Mouse (Mus musculus) thymus, postnatal 10 days (tissue): Measurements from ENCODE around the gene Gpr137.
"Not testable (repeated sequence)": the region's sequence is repeated elsewhere in the genome, so short reads cannot be mapped to it uniquely, and the experiment has no call there.

ENCODE experiments used
- DNase-seq, 2 experiments: peaks; one replicate each; pipeline ENCODE4 v3.0.0; 2021; ENCODE audit warnings: low spot score in 2 of 2

Gpr137 gene

GRCm38 (mm10) chr19:6905498-6906159, 36.7 kb downstream of the Gpr137 start:
- DNase-seq, result no peak

- no peak for DNase-seq
Observed at GRCm38 (mm10) chr19:6904846-6905245, 37.4 kb downstream of the Gpr137 start.

- DNase-seq, result no peak
Observed at GRCm38 (mm10) chr19:6903031-6903430, 39.2 kb downstream of the Gpr137 start.

GRCm38 (mm10) chr19:6899641-6900040, 42.6 kb downstream of the Gpr137 start:
- no peak for DNase-seq

- DNase-seq, result not testable (repeated sequence)
Observed at GRCm38 (mm10) chr19:6895608-6896305, 46.5 kb downstream of the Gpr137 start.

GRCm38 (mm10) chr19:6893731-6894451, 48.4 kb downstream of the Gpr137 start:
- DNase-seq, result no peak

- no peak for DNase-seq
Observed at GRCm38 (mm10) chr19:6892512-6892911, 49.8 kb downstream of the Gpr137 start.
